Mouse (Mus musculus): ENCODE data around the gene Chac1.

DNA sequence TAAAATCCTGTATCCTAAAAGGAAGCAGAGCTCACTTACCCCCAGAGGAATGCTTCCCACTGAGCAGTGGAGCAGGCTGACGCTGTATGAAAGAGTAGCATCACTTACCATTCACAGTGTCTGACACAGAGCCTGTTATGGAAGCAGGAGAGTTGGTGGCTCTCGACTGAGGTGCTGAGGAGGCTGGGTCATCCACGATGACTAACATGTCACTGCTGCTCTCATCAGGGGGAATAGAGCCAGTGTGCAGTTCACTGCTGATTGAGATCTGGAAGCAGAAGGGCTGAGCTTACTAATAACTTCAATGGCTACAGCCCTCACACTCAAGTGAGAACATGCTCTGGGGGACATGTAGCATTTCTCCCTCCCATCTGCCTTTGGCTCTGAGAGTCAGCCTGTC is 28.4 kb downstream of the Chac1 start:
- TF ChIP-seq GATA1 (IDR thresholded peaks at IDR 0.05; ENCODE audit: low read length) (no peak), TAL1 (IDR thresholded peaks at IDR 0.05; ENCODE audit: low read length) (no peak)

Data from erythroblast, embryonic 14.5 days (primary cell).